Mouse (Mus musculus): ENCODE data around the gene Prom2. TPM values are rescaled to one million over a fixed set of nuclear protein-coding genes. Genes with fewer than 3 reads are reported as not detected.

Prom2 gene
- polyA plus RNA-seq, 1 experiment from 2014 or later, result 11.4 TPM

DNA sequence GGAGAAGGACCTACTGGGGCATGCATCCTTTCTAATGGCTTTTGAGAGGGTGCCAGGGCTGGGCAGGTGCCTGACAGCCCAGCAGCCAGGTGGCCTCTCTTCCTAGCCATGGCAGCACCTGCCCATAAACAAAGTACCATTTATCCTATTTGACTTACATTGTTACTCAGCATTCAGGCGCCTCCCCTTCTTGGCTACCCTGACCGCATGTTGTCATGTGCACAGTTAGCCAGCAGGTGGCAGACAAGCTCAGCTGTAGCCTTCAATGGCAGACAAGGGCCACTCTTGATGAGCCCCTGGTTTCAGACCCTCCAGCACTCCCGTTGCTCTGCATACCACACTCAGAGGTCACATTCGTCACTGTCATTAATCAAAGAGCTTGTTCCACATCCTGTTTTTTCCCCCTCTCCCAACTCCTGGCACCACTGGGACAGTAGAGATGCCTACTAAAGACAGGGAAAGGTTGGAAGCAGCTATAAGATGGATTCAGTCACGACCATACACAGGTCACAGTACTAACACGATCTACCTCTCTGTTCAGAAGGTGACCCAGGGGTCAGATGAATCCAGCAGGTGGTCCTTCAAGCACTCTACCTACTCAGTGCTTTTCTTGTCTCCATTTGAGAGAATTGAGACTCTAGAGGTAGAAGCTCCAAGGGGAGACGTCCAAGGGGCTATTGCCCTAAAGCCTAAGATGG is 34.0 kb downstream of the Prom2 start:
- Histone ChIP-seq H3K4me2 (no peak overlapping the region), H3K27ac (peak overlapping the region; percentile 67), H3K27me3 (replicated peaks) (no peaks in the 10 kb centered on the region; the same call in 1 of the 2 replicates), H3K9me3 (no peaks in the 10 kb centered on the region), H3K9ac (no peak overlapping the region), H3K4me3 (replicated peaks) (no peak overlapping the region), H3K4me1 (peaks cover 10% of the 10 kb centered on the region; the same call in 1 of the 2 replicates), H3K36me3 (no peaks in the 10 kb centered on the region)
- ATAC-seq (ENCODE audit: insufficient read depth, low FRiP score, low read depth), result peak; percentile 25; the same call in 1 of the 2 replicates
- WGBS, result 23% methylated on average over 7 of the region's 7 CpGs

- no peaks in the 10 kb centered on the region for H3K9me3 ChIP-seq
- H3K27ac ChIP-seq, result peak overlapping the region; percentile 67
- H3K36me3 ChIP-seq, result no peaks in the 10 kb centered on the region
- no peak for ATAC-seq (ENCODE audit: insufficient read depth, low FRiP score, low read depth)
- H3K27me3 ChIP-seq (replicated peaks), result no peaks in the 10 kb centered on the region; the same call in 1 of the 2 replicates
- 78% methylated on average over 6 of the region's 6 CpGs for WGBS
- no peak overlapping the region for H3K4me2 ChIP-seq
- no peak overlapping the region for H3K4me3 ChIP-seq (replicated peaks)
- H3K4me1 ChIP-seq, result peaks cover 10% of the 10 kb centered on the region; the same call in 1 of the 2 replicates
- no peak overlapping the region for H3K9ac ChIP-seq
Measured at GRCm38 (mm10) chr2:127506131-127506632, 35.1 kb downstream of the Prom2 start.

DNA sequence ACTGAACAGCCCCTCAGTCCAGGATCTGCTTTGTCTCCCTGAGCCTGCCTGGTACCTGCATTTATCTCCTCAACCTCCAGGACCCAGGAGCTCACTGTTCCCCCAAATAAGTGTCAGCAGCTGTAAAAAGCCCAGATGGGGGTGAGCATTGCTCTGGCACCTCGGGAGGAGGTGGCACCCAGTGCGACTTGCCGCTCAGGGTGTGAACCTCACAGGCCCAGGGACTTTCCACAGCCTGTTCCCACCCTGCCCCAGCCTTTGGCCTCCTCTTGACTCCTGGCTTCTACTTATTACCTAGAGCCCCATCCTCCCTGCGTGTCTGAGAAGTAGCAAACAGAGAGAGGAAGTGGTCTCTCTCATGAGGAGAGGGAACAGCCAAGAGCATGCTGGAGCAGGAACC is 36.1 kb downstream of the Prom2 start:
- Histone ChIP-seq H3K4me3 (replicated peaks) (no peak overlapping the region), H3K4me1 (peaks cover 10% of the 10 kb centered on the region; the same call in 1 of the 2 replicates), H3K36me3 (no peaks in the 10 kb centered on the region), H3K9me3 (no peaks in the 10 kb centered on the region), H3K9ac (no peak overlapping the region), H3K27me3 (replicated peaks) (no peaks in the 10 kb centered on the region; the same call in 1 of the 2 replicates), H3K4me2 (no peak overlapping the region), H3K27ac (no peak overlapping the region)
- WGBS, result 35% methylated on average over 4 of the region's 4 CpGs
- ATAC-seq (ENCODE audit: insufficient read depth, low FRiP score, low read depth), result no peak

DNA sequence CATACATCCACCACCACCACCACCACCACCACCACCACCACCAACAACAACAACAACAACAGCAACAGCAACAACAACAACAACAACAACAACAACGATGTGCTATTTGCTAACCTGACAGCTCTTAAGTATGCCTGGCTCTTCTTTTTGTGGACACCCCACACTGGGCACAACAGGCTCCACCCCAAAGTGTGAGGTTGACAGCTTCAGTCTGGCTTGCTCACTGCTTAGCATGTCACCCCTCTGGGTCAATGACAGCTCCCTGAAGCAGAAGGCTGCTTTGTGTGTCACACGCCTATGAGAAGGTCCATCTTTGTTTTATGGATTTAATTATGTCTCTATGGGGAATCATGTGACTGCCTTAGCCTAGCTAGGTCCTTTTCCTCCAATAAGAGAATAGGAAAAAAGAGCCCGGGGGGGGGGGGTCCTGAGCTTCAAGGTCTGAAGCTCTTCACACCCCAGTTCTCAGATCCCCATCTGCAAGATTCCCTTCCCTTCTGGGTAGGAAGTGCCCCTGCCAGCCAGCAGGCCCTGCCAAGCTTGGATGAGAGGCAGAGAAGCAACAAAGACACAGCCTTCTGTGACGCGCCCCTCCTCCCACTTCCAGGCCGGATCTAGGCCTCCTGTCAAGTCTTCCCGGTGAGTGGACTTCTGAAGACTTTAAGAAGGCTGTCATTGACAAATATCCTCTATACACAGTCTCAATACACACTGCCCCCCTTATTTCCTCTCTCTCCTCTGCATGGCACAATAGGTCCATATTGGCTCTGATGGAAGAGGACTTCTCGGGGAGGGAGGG is 37.3 kb downstream of the Prom2 start:
- no peak overlapping the region for H3K9ac ChIP-seq
- ATAC-seq (ENCODE audit: insufficient read depth, low FRiP score, low read depth), result no peak
- no peak overlapping the region for H3K27ac ChIP-seq
- no peaks in the 10 kb centered on the region for H3K9me3 ChIP-seq
- H3K27me3 ChIP-seq (replicated peaks), result no peaks in the 10 kb centered on the region; the same call in 1 of the 2 replicates
- H3K4me3 ChIP-seq (replicated peaks), result no peak overlapping the region
- WGBS, result 56% methylated on average over 8 of the region's 8 CpGs
- H3K36me3 ChIP-seq, result no peaks in the 10 kb centered on the region
- no peak overlapping the region for H3K4me2 ChIP-seq
- H3K4me1 ChIP-seq, result peaks cover 10% of the 10 kb centered on the region; the same call in 1 of the 2 replicates

DNA sequence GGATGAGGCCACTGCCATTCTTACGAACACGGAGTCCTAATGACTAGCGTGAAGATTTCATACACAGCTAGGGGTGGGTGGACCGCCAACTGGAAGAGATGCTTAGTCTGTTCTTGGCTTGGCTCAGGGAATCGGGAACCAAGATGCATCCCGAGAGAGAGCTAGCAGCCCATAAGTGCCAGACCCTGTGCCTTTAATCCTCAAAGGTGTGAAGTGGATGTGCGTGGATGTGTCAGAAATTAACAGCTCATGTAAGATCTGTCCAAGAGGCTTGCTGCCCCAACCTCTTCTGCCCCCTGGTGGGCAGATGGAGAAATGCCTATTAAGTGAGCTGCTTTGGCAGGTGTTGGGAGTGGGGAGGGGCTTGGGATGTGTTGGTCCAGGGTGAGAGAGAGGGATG is 40.2 kb downstream of the Prom2 start:
- ATAC-seq (ENCODE audit: insufficient read depth, low FRiP score, low read depth), result no peak
- Histone ChIP-seq H3K9me3 (no peaks in the 10 kb centered on the region), H3K27me3 (replicated peaks) (no peaks in the 10 kb centered on the region; the same call in 1 of the 2 replicates), H3K9ac (no peak overlapping the region), H3K4me2 (no peak overlapping the region), H3K27ac (no peak overlapping the region), H3K4me3 (replicated peaks) (no peak overlapping the region), H3K36me3 (no peaks in the 10 kb centered on the region), H3K4me1 (no peaks in the 10 kb centered on the region)
- WGBS, result 53% methylated on average over 7 of the region's 7 CpGs

DNA sequence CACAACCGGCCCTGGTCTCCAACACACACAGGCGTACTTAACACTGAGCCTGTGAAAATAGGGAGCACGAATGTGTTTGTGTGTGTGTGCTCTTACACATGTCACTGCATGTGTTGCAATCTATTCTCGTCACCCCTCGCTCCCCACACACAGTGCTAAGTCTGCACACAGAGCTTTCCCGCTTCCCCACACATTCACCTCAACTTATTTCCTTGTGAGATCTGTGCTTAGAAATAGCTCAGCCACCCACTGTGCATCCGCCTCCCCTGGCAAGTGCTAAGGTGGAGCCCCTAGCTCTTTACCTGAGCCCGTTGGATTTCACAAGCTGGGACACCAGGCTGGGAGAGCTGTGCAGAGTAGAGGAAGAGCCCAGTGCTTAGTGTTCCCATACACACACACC is 42.5 kb downstream of the Prom2 start:
- no peak overlapping the region for H3K4me2 ChIP-seq
- no peaks in the 10 kb centered on the region for H3K4me1 ChIP-seq
- H3K9ac ChIP-seq, result no peak overlapping the region
- WGBS, result 68% methylated on average over 8 of the region's 8 CpGs
- no peaks in the 10 kb centered on the region for H3K36me3 ChIP-seq
- H3K27me3 ChIP-seq (replicated peaks), result no peaks in the 10 kb centered on the region
- no peak overlapping the region for H3K4me3 ChIP-seq (replicated peaks)
- ATAC-seq (ENCODE audit: insufficient read depth, low FRiP score, low read depth), result no peak
- no peaks in the 10 kb centered on the region for H3K9me3 ChIP-seq
- no peak overlapping the region for H3K27ac ChIP-seq

GRCm38 (mm10) chr2:127496321-127496720 is 44.9 kb downstream of the Prom2 start:
- Histone ChIP-seq H3K4me2 (no peak overlapping the region), H3K4me1 (no peaks in the 10 kb centered on the region), H3K27ac (no peak overlapping the region), H3K4me3 (replicated peaks) (no peak overlapping the region), H3K27me3 (replicated peaks) (no peaks in the 10 kb centered on the region), H3K36me3 (no peaks in the 10 kb centered on the region), H3K9me3 (no peaks in the 10 kb centered on the region), H3K9ac (no peak overlapping the region)
- WGBS, result 41% methylated on average over 1 of the region's 1 CpGs
- ATAC-seq (ENCODE audit: insufficient read depth, low FRiP score, low read depth), result no peak

DNA sequence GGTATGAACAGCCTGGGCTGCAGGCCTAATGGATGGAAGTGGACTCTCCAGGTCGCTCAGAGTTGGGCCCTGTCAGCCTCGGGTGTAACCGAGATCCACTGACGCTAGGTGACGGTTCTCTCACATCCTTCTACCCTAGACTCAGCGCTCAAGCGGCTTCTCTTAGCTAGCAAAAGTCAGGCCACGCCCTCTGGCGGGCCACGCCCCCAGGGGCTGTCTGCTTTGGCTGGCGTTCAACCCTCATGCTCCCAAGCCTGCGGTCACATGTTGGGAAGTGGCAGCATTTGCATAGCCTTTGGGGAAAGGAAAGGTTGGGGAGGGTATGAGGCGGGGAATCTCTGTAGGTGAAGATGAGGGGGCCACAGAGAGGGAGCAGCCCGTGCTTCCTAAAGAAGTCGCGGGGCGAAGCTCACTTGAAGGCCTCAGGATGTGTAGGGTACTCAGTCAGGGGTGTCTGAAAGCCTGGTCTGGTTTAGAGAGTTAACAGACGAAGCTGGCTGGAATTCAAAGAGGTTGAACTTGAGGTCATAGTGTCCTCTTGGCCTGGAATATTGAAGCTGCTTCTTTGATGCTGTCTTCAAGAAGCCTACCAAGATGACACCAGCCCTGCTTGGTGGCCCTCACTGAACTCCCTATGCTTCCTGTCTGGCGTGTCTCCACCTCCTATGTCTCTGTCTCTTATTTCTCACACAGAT is 56.6 kb downstream of the Prom2 start:
- peaks cover 23% of the 10 kb centered on the region for H3K4me1 ChIP-seq
- peak; percentile 44 for ATAC-seq (ENCODE audit: insufficient read depth, low FRiP score, low read depth)

GRCm38 (mm10) chr2:127483001-127483400 is 58.3 kb downstream of the Prom2 start:
- no peak overlapping the region for H3K9ac ChIP-seq
- no peak for ATAC-seq (ENCODE audit: insufficient read depth, low FRiP score, low read depth)
- 0% methylated on average over 21 of the region's 21 CpGs for WGBS
- peak overlapping the region; percentile 92 for H3K4me2 ChIP-seq
- peaks cover 52% of the 10 kb centered on the region for H3K27me3 ChIP-seq (replicated peaks)
- peak overlapping the region; percentile 35; the same call in 1 of the 2 replicates for H3K27ac ChIP-seq
- H3K9me3 ChIP-seq, result no peaks in the 10 kb centered on the region
- peaks cover 23% of the 10 kb centered on the region for H3K4me1 ChIP-seq
- no peaks in the 10 kb centered on the region for H3K36me3 ChIP-seq
- H3K4me3 ChIP-seq (replicated peaks), result peak overlapping the region; percentile 56

More for the DNA sequence above, 56.6 kb downstream of the Prom2 start:
- Histone ChIP-seq H3K27ac (no peak overlapping the region), H3K4me3 (replicated peaks) (peak overlapping the region; percentile 19), H3K27me3 (replicated peaks) (peaks cover 49% of the 10 kb centered on the region), H3K4me2 (peak overlapping the region; percentile 53), H3K9me3 (no peaks in the 10 kb centered on the region), H3K36me3 (no peaks in the 10 kb centered on the region), H3K9ac (no peak overlapping the region)
- WGBS, result 8% methylated on average over 19 of the region's 19 CpGs

DNA sequence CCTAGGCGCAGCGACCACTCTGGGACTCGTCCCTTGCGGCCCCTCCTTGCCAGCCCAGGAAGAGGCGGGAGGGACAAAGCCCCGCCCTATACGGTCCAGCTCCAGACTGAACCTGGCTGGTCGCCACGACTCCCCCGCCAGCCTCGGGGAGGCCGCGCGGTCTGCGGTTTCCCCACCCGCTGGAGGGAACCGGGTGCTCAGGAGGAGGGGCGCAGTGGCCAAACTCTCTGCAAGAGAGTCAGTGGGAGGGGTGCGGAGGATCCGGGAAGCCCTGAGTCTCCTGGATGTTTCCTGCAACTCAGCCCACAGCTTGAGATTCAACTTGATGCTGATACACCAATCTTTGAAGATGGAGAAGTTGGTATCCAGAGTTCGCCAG is 58.7 kb downstream of the Prom2 start:
- H3K9ac ChIP-seq, result no peak overlapping the region; the same call in 1 of the 2 replicates

GRCm38 (mm10) chr2:127481841-127482532 is 59.3 kb downstream of the Prom2 start:
- no peak overlapping the region for H3K27ac ChIP-seq
- peaks cover 23% of the 10 kb centered on the region for H3K4me1 ChIP-seq
- WGBS, result under 1% methylated on average over 55 of the region's 59 CpGs
- peaks cover 52% of the 10 kb centered on the region for H3K27me3 ChIP-seq (replicated peaks)
- peak overlapping the region; percentile 56 for H3K4me3 ChIP-seq (replicated peaks)
- H3K9me3 ChIP-seq, result no peaks in the 10 kb centered on the region
- ATAC-seq (ENCODE audit: insufficient read depth, low FRiP score, low read depth), result peak; percentile 27; the same call in 1 of the 2 replicates
- H3K36me3 ChIP-seq, result no peaks in the 10 kb centered on the region
- H3K4me2 ChIP-seq, result peak overlapping the region; percentile 92
- no peak overlapping the region; the same call in 1 of the 2 replicates for H3K9ac ChIP-seq

More for the DNA sequence above, 58.7 kb downstream of the Prom2 start:
- WGBS, result under 1% methylated on average over 21 of the region's 21 CpGs
- H3K36me3 ChIP-seq, result no peaks in the 10 kb centered on the region
- no peaks in the 10 kb centered on the region for H3K9me3 ChIP-seq
- peaks cover 23% of the 10 kb centered on the region for H3K4me1 ChIP-seq
- H3K4me2 ChIP-seq, result peak overlapping the region; percentile 92
- peak overlapping the region; percentile 56 for H3K4me3 ChIP-seq (replicated peaks)
- peak overlapping the region; percentile 35; the same call in 1 of the 2 replicates for H3K27ac ChIP-seq
- peak; percentile 81 for ATAC-seq (ENCODE audit: insufficient read depth, low FRiP score, low read depth)
- peaks cover 52% of the 10 kb centered on the region for H3K27me3 ChIP-seq (replicated peaks)

Measured in stomach, embryonic 15.5 days (tissue).